Mouse (Mus musculus): ENCODE results near the gene Syn3.
"Not testable (repeated sequence)": the region's sequence is repeated elsewhere in the genome, so short reads cannot be mapped to it uniquely, and the experiment has no call there.

The Syn3 gene

DNA sequence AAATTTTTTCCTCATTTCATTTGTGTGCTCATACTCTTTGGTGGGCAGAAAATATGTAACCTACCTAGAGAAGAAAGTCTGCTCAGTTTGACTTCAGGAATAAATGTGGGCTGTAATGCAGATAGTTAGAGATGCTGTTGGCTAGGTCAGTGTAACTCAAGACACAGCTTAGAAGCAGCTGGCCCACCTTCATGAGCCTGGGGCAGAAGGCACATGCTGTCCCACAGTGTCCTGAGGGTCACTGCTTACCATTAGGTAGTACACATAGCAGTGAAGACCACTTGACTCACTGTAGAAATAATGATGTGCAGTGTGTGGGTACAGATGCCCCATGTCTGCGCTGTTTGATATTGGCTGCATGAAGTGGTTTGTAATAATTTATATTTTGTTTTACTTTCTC lies 452.3 kb downstream of the Syn3 start:
- DNase-seq (ENCODE audit: low spot score): no peak

DNA sequence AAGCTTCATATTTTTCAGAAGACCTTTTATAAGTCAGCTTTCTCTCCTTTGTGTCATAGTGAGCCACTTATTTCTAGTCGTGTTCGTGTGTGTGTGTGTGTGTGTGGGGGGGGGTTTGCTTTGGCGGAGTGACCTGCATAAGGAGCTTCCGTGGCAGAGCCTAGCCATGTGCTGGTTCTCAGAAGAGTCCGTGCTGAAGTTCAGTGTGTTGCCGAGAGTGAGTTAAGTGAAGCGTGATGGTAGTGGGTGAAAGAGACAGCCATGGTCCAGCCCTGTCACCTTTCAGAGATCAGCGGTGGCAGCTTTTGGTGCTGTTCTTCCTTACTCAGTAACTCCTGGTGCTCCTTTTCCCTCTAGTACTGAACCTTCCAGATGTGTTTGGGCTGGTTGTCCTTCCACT lies 454.6 kb downstream of the Syn3 start:
- no peak for DNase-seq (ENCODE audit: low spot score)

DNA sequence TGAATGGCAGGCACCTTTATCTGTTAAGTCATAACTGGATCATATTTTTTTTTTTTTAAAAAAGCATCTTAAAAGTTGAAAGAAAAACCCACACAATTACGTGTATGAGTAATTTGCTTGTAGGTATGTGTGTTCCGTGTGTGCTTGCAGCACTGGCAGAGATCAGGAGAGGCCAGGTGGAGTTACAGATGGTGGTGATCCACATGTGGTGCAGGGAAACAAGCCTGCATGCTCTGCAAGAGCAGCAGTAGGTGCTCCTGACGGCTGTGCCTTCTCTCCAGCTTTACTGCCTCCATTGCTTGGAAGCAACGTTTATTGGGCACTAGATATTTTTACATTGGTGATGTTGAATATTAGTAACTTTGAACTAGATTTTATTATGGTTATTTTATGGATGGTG lies 455.0 kb downstream of the Syn3 start:
- DNase-seq (ENCODE audit: low spot score): no peak

DNA sequence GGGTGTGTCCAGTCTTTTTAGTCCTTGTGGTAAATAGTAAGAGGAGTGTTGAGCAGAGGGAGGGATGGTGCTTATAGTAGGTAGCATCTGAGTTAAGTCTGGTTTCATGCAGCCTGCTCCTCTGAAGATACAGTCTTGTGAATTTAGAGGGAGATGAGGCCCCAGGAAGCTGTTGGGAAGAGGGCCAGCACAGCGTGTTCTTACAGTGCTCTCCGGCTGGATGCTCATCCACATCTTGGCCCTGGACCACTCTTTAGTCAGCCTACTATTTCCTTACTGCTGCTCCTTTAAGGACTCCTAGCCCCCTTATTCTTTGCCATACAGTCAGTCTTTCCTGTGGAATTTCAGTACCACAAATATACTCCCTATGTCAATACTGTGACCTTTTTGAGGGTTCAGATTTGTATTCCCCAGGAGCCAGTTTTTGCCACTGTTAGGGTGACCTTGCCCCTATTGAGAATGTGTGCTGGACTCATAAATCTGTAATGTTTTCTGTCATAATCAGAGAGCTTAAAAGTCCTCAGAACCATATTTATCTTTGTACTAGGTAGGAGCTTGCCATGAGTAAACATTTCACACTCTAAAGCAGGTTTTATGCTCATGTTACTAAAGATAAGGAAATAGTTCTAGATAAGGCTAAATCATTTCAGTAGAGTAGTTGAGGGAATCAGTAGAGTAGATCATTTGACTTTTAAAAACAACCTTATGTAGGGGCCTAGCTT lies 464.5 kb downstream of the Syn3 start:
- DNase-seq (ENCODE audit: low spot score): no peak

DNA sequence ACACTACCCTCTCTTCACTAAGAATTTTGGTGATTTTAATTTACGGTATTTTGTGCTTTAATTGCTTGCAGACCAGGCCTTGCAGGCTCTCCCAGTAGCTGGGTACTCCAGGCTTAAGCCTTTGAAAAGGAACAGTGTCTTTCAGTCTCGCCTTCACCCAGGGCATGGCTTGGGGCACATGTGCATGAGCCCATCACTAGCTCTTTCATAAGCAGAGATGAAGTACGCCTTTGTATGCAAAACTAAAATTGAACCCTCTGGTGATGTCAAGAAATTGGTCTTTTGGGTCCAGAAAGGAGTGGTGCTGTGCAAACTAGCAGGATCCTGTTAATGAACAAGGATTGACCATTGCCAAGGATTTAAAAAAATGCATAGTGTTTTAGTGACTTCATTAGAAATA lies 466.2 kb downstream of the Syn3 start:
- no peak for DNase-seq (ENCODE audit: low spot score)

DNA sequence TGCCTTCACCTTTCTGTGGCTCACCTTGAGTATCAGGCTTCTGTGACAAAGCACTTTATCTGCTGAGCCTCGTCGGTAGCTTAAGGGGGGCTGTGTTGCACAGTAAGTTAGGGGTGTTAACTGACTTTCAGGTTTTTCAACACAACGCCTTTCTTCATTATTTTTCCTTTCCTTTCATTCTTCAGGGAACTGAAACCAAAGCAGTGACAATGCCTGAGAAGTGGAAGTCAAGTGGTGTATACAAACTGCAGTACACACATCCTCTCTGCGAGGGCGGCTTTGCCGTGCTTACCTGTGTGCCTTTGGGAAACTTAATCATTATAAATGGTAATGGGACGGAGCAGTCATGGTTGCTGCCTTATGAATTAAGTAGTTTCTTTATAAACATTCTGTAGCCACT lies 468.0 kb downstream of the Syn3 start:
- DNase-seq (ENCODE audit: low spot score): no peak

DNA sequence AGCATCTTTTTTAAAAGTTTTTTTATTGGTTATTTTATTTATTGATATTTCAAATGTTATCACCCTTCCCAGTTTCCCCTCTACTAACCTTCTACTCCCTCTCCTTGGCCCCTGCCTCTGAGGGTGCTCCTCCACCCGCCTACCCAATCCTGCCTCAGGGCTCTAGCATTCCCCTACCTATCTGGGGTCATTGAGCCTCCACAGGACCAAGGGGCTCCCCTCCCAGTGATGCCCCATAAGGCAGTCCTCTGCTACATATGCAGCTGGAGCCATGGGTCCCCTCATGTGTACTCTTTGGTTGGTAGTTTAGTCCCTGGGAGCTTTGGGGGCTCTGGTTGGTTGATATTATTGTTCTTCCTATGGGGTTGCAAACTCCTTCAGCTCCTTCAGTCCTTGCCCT lies 471.9 kb downstream of the Syn3 start:
- not testable (repeated sequence) for DNase-seq (ENCODE audit: low spot score)

DNA sequence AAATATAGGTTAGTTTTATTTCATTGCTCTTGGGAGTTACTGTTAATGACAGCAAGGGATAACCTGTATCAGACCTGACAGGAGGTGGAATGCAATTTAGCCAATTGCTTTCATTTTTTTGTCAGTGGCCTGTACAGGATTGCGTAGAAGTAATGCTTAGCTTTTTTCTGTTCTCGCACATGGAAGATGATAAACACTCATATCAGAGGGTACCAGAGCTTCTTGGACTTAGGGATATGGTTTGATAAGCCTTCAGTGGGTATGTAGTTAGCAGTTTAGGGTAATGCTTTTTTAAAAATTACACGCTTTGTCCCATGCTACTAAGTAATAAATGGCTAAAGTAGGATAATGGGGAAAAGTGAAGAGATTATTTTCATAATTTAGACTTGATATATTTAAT lies 472.3 kb downstream of the Syn3 start:
- DNase-seq (ENCODE audit: low spot score): no peak

DNA sequence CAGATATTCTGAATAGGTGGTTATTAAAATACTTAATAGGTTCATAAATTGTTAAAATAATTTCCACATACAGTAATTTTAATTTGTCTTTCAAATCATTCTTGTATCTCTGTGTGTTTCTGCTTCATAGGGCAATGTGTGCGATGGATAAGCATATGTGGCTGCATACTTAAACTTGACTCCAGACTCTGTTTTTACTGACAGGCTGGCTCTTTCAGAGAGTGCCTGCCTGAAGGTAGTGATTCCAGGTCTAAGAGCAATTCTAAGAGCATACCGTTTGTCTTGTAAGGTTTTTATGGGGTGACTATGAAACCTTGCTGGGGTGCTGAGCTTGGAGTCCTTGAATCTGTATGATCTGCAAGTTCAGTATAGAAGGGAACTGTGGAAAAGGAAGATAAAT lies 472.8 kb downstream of the Syn3 start:
- no peak for DNase-seq (ENCODE audit: low spot score)

DNA sequence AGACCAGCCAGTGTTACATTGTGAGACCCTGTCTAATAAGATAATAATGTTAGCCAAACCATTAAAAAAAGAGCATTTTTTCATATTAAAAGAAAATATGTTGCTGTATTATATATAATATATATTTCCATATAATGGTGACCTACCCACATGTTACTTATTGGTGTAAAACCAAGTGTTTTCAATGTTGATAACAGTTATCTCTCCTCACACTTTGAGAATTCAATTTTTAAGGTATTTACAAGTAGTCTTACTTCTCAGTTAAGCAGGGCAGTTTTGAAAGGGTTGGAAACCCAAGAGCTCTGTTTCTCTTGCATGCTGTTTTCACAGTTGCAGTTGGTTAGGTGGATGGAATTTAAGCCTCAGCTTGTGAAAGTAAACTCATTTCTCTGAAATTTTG lies 475.5 kb downstream of the Syn3 start:
- no peak for DNase-seq (ENCODE audit: low spot score)

DNA sequence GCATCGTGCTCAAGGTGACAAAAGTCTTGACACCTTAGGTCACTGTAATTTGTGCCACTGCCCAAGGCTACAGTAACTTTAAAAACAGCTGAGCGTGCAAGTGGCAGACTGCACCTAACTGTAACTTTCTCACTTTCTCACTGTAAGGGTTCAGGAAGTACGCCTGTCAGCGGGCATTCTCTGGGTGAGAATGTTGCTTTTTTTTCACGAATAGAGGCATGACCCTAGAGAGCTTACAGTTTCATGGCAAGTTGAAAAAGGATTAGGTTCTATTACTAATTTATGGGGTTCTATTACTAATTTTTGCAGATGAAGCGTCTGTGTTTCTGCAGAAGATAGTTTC lies 476.3 kb downstream of the Syn3 start:
- DNase-seq (ENCODE audit: low spot score): no peak

DNA sequence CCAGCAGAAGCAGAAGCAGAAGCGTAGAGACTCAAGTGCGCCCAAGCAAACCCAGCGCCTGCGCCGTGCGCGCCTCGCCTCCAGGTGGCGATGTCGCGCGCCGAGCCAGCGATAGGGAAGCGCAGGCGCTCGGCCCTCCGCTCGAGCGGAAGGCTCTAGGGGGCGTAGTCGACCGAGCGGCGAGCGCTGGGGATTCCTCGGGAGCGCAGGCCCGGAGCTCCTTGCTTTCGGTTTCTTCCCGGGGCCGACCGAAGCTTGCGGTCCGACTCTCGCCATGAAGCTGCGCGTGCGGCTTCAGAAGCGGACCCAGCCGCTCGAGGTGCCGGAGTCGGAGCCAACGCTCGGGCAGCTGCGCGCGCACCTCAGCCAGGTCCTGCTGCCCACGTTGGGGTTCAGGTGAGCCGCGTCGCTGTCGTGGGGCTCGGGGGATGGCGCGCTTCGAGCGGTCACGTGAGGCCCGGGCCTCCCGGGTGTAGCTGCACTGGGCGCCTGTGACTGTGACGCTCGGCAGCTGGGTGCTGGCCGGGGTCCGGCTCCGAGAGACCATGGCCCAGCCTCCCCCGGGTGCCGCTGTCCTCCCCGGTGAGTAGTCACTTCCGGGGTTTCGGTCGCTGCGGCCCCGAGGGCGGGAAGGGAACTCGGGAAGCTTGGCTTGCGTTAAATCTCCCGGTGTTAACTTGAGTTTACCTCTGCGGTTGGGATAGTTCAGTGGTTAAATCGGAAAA lies 476.8 kb downstream of the Syn3 start, which contains the start of gene Fbxo7:
Fbxo7 (plus strand) TSS at position 224 of the 725 bp plus-strand sequence.
- peak; percentile 68 for DNase-seq (ENCODE audit: low spot score)

DNA sequence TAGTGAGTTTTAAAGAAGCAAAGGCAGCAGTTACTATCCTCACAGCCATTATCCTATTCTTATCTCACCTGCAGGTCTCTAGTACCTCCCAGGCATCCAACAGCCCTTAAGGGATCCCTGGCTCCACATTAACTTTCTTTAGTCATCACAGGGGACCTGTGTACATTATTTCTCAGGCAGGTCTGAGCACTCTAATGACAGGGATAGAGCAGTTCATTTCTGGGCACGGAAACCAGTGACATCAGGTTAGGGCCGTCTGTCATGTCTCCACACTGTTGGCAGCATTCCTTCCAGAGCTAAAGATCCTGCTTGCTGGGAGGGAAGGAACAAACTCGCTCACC lies 477.3 kb downstream of the Syn3 start:
- DNase-seq (ENCODE audit: low spot score): no peak

DNA sequence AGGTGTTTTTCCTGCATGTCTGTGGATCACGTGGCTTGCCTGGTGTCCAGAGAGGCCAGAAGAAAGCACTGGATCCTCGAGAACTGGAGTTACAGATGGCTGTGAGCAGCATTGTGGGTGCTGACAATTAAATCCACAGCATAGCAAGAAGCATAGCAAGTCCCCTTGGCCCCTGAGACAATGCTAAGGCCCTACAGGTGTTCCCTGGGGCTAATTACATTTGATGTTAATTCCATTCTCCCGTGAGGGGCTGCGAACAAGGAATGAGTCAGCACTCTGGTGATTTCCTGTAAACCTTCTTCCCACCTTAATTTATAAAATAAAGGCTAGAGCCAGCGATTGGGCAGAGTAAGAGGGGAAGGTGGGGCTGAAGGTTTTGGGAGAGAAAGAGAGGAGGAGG lies 479.9 kb downstream of the Syn3 start:
- DNase-seq (ENCODE audit: low spot score): no peak

DNA sequence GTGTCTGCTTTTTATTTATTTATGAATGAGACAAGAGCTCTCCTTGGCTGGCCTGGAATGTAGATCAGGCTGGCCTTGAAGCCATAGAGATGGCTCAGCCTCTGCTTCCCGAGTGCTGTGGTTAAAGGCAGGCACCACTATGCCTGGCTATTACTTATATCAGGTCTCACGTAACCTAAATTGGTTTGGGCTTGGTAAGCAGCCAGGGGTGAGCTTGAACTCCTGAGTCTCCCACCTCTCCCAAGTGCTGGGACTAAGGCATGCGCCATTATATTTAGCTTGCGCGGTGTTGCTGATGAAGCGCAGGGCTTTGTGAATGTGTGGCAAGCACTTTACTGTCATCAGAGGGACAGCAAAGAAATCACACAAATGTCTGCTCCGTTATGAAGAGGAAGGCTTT lies 480.9 kb downstream of the Syn3 start:
- DNase-seq (ENCODE audit: low spot score): no peak

DNA sequence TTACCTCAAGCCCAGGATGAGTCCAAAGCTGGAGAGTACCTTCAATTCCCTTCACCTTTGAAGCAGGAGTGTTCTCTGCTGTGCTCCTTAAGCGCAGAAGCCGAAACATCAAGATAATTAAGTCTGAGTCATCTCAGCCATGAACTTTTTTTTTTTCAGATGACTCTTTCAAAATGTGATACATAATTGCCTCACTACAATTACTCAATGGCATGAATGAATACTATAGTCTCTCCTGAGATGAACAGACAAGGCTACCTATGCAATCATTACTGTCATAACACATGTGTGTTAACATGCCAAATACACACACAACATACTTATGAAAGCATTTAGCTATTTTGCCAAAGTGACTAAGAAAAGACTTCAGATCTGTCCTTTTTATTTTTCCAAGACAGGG lies 486.9 kb downstream of the Syn3 start, which contains the start of gene Bpifc:
Bpifc (minus strand) TSS at position 115 of the 400 bp plus-strand sequence.
- DNase-seq (ENCODE audit: low spot score): no peak

DNA sequence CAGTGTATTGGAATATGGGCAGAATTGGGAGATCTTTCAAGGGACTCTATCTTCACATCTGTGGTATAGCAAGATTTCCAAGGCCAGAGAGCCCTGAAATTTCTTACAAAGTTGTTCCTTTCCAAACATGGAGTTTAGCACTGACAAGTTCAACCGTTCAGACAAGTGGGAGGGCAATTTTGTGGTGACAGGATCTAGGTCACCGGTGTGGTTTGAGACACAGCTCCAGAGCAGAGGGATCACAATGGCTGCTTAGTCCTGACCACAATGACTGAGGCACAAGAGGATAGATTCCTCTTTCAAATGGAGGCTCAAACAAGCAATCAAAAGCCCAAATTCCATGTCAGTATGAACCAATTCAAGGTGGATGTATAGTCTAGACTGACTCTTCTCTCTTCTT lies 487.5 kb downstream of the Syn3 start:
- DNase-seq (ENCODE audit: low spot score): no peak

DNA sequence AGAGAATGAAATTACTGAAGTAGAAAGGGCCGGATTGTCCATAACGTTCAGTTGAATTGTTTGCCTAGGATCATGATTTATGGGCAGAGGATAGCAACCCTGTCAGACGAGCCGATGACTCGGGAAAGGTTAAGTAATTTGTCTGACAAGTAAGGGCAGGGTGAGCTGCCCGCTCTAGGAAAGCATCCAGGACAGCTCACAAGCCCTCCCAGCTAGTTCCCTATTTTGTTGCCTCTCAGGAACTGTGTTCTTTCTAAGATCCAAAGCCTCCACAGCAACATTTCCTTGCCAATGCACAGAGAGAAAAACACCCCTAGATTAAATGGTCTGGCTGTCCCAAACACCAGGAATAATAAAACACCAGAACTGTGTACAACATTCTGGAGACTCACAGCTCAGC lies 488.1 kb downstream of the Syn3 start:
- no peak for DNase-seq (ENCODE audit: low spot score)

DNA sequence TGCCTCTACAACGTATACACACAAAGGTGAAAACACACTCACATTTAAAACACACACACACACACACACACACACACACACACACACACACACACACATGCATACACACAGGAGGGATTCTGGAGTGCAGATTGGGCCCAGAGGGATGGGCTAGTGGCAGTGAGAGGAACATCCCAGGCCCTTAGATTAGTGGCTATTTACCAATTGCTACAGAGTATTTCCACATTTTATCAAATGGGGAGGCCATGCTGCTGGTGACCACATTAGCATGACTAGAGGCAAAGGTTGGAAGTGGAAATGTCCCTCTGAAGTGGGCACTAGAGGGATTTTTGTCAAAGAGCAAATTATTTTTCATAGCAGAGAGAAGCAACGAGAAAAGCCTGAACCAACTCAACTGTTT lies 489.0 kb downstream of the Syn3 start:
- DNase-seq (ENCODE audit: low spot score): no peak

DNA sequence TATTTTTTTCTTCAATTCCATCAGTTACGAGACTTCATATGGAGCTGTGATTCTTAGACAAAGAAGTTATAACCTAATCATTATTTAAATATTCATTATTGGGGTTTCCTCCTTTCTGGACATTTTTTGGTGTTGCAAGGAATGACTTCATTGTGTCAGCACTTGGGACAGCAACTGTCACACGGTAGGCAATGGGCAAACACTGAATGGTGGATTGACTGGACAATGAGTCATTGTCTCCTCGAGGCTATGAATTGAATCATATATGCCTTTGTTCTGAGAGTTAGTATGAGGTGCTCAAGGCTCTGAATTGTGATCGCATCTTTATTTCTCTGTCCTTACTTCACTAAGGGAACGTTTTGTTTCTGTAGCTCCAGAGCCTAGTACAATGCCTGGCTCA lies 492.2 kb downstream of the Syn3 start:
- no peak for DNase-seq (ENCODE audit: low spot score)
